Mouse (Mus musculus) liver, embryonic 14.5 days (tissue): ENCODE measurements around the gene Mycbpap. TPM values are rescaled to one million over a fixed set of nuclear protein-coding genes. Genes with fewer than 3 reads are reported as not detected.

Experiments used
- ATAC-seq: fragments of 200-750 bp; cut with Nextera tagmentation; 2 replicates; pipeline ENCODE4 v1.8.0; 2017; ENCODE audit warnings: moderate number of reproducible peaks, mild to moderate bottlenecking, moderate library complexity; ENCODE audit not compliant: insufficient read depth
- DNase-seq, 3 experiments: peaks; one replicate each; pipeline ENCODE4 v3.0.0-alpha.2; 2012 to 2013; ENCODE audit warnings: low read depth in 3 of 3, low spot score in 3 of 3
- H3K27ac ChIP-seq: fragments of 300-500 bp; sonication (generic); 2 replicates; pipeline ENCODE4 v1.5.1; 2014; ENCODE audit warnings: moderate library complexity, mild to moderate bottlenecking, control low read depth, inconsistent platforms
- H3K27me3 ChIP-seq: fragments of 300-500 bp; sonication (generic); 2 replicates; pipeline ENCODE4 v1.6.1; 2014; ENCODE audit warnings: mild to moderate bottlenecking, low read length, moderate library complexity; ENCODE audit not compliant: control insufficient read depth, insufficient read depth
- H3K36me3 ChIP-seq: fragments of 300-500 bp; sonication (generic); replicated peaks from 2 replicates; pipeline ENCODE4 v1.6.1; 2014; ENCODE audit warnings: low read depth; ENCODE audit not compliant: control insufficient read depth, insufficient read depth
- H3K4me1 ChIP-seq, 2 experiments: fragments of 200-500 bp in 1 of 2; fragments of 300-500 bp in 1 of 2; sonication (generic) in 1 of 2; replicated peaks; 2 replicates each; pipeline ENCODE4 v1.6.1; 2012 to 2014; ENCODE audit warnings: antibody characterized with exemption in 1 of 2, inconsistent platforms in 1 of 2, low read length in 1 of 2; ENCODE audit not compliant: control insufficient read depth in 2 of 2, insufficient read depth in 2 of 2
- H3K4me2 ChIP-seq: fragments of 300-500 bp; sonication (generic); 2 replicates; pipeline ENCODE4 v1.6.1; 2014; ENCODE audit warnings: low read depth, mild to moderate bottlenecking, control low read depth, moderate library complexity
- H3K4me3 ChIP-seq, 2 experiments: fragments of 200-500 bp in 1 of 2; fragments of 300-500 bp in 1 of 2; sonication (generic) in 1 of 2; 2 replicates each; pipeline ENCODE4 v1.5.1; 2012 to 2014; ENCODE audit warnings: low read depth in 2 of 2, low read length in 2 of 2, mild to moderate bottlenecking in 2 of 2, control low read depth in 1 of 2, inconsistent platforms in 1 of 2, moderate library complexity in 1 of 2; ENCODE audit not compliant: insufficient read depth in 1 of 2
- H3K9ac ChIP-seq: fragments of 300-500 bp; sonication (generic); replicated peaks from 2 replicates; pipeline ENCODE4 v1.6.1; 2014; ENCODE audit warnings: mild to moderate bottlenecking, control low read depth, moderate library complexity
- H3K9me3 ChIP-seq: fragments of 300-500 bp; sonication (generic); 2 replicates; pipeline ENCODE4 v1.6.1; 2016; ENCODE audit warnings: low read length, mixed read lengths; ENCODE audit not compliant: control insufficient read depth
- CTCF ChIP-seq: IDR thresholded peaks from 2 replicates; pipeline ENCODE4 v1.5.1; 2016; ENCODE audit warnings: antibody characterized with exemption, low read depth, control low read depth
- EP300 ChIP-seq: IDR thresholded peaks from 2 replicates; pipeline ENCODE4 v1.6.1; 2016; ENCODE audit warnings: antibody characterized with exemption, low read depth
- whole genome bisulfite sequencing: fragments of 180-500 bp; shearing (Covaris S2); extraction: QIAGEN DNeasy Blood & Tissue Kit; methylation state at CpG from one replicate; pipeline ENCODE4 v1.1.7; 2014; ENCODE audit not compliant: insufficient replicate concordance; 5-methylcytosine and 5-hydroxymethylcytosine counted together
- polyA plus RNA-seq, 2 experiments: library from polyadenylated mRNA; depleted of rRNA in 1 of 2; stranded (reverse) in 1 of 2; unstranded in 1 of 2; fragments of >200 nt; fragmentation: Nextera tagmentation in 1 of 2; extraction: Ambion mirVana in 1 of 2; gene quantifications; 2 replicates each; pipeline versions ENCODE4 v1.2.1 to v1.2.3; 2012 to 2014

Gene Mycbpap
- polyA plus RNA-seq, 2 experiments: 0.09 TPM; not detected in 1

GRCm38 (mm10) chr11:94471740-94472584 is 49.6 kb downstream of the Mycbpap start:
- Histone ChIP-seq H3K36me3 (no peaks in the 10 kb centered on the region), H3K9me3 (no peaks in the 10 kb centered on the region), H3K9ac (no peak overlapping the region), H3K4me2 (no peak overlapping the region), H3K4me3 (no peak overlapping the region), H3K27ac (no peak overlapping the region), H3K27me3 (peaks cover 65% of the 10 kb centered on the region), H3K4me1 (no peaks in the 10 kb centered on the region)
- WGBS: 5% methylated on average over 17 of the region's 17 CpGs
- ATAC-seq (no peak), DNase-seq (no peak)
- no peak for TF ChIP-seq EP300
- TF ChIP-seq CTCF: no peak

- Histone ChIP-seq H3K36me3 (no peaks in the 10 kb centered on the region), H3K4me3 (no peak overlapping the region), H3K4me2 (no peak overlapping the region), H3K27ac (no peak overlapping the region), H3K4me1 (no peaks in the 10 kb centered on the region), H3K27me3 (peaks cover 51% of the 10 kb centered on the region), H3K9me3 (no peaks in the 10 kb centered on the region), H3K9ac (no peak overlapping the region)
- no peak for DNase-seq
- no peak for ATAC-seq
- 52% methylated on average over 7 of the region's 7 CpGs for WGBS
- TF ChIP-seq EP300 (no peak), CTCF (no peak)
Measured at GRCm38 (mm10) chr11:94470391-94470790, 51.2 kb downstream of the Mycbpap start.

- ATAC-seq: no peak
Measured at GRCm38 (mm10) chr11:94469136-94470064, 52.1 kb downstream of the Mycbpap start.

GRCm38 (mm10) chr11:94468582-94469064 is 52.9 kb downstream of the Mycbpap start:
- Histone ChIP-seq H3K4me1 (no peaks in the 10 kb centered on the region), H3K9me3 (no peaks in the 10 kb centered on the region), H3K36me3 (no peaks in the 10 kb centered on the region), H3K4me3 (no peak overlapping the region), H3K27ac (no peak overlapping the region), H3K27me3 (peaks cover 34% of the 10 kb centered on the region), H3K9ac (no peak overlapping the region), H3K4me2 (no peak overlapping the region)
- no peak for TF ChIP-seq CTCF
- 42% methylated on average over 4 of the region's 4 CpGs for WGBS
- ATAC-seq: no peak
- DNase-seq: no peak

More at GRCm38 (mm10) chr11:94469136-94470064, 52.1 kb downstream of the Mycbpap start:
- Histone ChIP-seq H3K4me2 (no peak overlapping the region), H3K36me3 (no peaks in the 10 kb centered on the region), H3K9ac (no peak overlapping the region), H3K27ac (no peak overlapping the region), H3K27me3 (peaks cover 41% of the 10 kb centered on the region), H3K4me1 (no peaks in the 10 kb centered on the region), H3K9me3 (no peaks in the 10 kb centered on the region), H3K4me3 (no peak overlapping the region)
- DNase-seq: no peak
- WGBS: 32% methylated on average over 9 of the region's 9 CpGs
- TF ChIP-seq CTCF (no peak), EP300 (no peak)
